Mouse (Mus musculus) G1E (cell line): Measurements from ENCODE around the gene Ppil6. TPM values are rescaled to one million over a fixed set of nuclear protein-coding genes. Genes with fewer than 3 reads are reported as not detected.

Source experiments
- ATAC-seq: 2 replicates; pipeline ENCODE4 v1.8.0; 2016; ENCODE audit warnings: mild to moderate bottlenecking; ENCODE audit not compliant: insufficient number of reproducible peaks, poor library complexity, low FRiP score, severe bottlenecking; ENCODE audit errors: extremely low read depth
- DNase-seq: peaks from one replicate; pipeline ENCODE4 v3.0.0; 2012; ENCODE audit warnings: low spot score
- H3K27me3 ChIP-seq: 2 replicates; pipeline ENCODE4 v1.6.1; 2012; ENCODE audit warnings: mild to moderate bottlenecking, low read length, inconsistent platforms; ENCODE audit not compliant: insufficient read depth
- H3K36me3 ChIP-seq: replicated peaks from 2 replicates; pipeline ENCODE3; 2012; ENCODE audit warnings: mild to moderate bottlenecking, inconsistent platforms
- H3K4me1 ChIP-seq: 2 replicates; pipeline ENCODE4 v1.6.1; 2012; ENCODE audit warnings: low read depth, low read length, inconsistent platforms, mixed read lengths; ENCODE audit not compliant: insufficient read depth
- H3K4me3 ChIP-seq: 2 replicates; pipeline ENCODE4 v1.5.1; 2012; ENCODE audit warnings: low read depth, mild to moderate bottlenecking, inconsistent platforms, low read length, moderate library complexity, mixed read lengths
- H3K9me3 ChIP-seq: replicated peaks from 2 replicates; pipeline ENCODE4 v1.6.1; 2012; ENCODE audit warnings: inconsistent platforms
- CTCF ChIP-seq: IDR thresholded peaks from 2 replicates; pipeline ENCODE4 v1.5.1; 2012; ENCODE audit warnings: low read depth, low read length, inconsistent platforms, mixed read lengths
- GATA1 ChIP-seq: IDR thresholded peaks from 2 replicates; pipeline ENCODE4 v1.6.1; 2012; ENCODE audit warnings: borderline replicate concordance, low read length, inconsistent platforms, mixed read lengths
- GATA2 ChIP-seq: IDR thresholded peaks from 2 replicates; pipeline ENCODE4 v1.6.1; 2012; ENCODE audit warnings: low read depth, low read length, inconsistent platforms, borderline replicate concordance
- POLR2AphosphoS5 ChIP-seq: IDR thresholded peaks from 2 replicates; pipeline ENCODE4 v1.6.1; 2012; ENCODE audit warnings: low read depth, low read length, inconsistent platforms; ENCODE audit not compliant: insufficient replicate concordance
- TAL1 ChIP-seq: conservative IDR thresholded peaks from 2 replicates; pipeline ENCODE4 v1.6.1; 2012; ENCODE audit warnings: low read depth, low read length, inconsistent platforms, mixed read lengths
- polyA plus RNA-seq: library from polyadenylated mRNA; stranded (reverse); fragments of >175 nt; gene quantifications from 2 replicates; pipeline ENCODE4 v1.2.3, GENCODE M21; 2012
- total RNA-seq, 2 experiments: library from RNA; stranded (forward) in 1 of 2; stranded (reverse) in 1 of 2; fragments of 200-1000 nt in 1 of 2; fragments of >200 nt in 1 of 2; fragmentation: Nextera tagmentation in 1 of 2; gene quantifications; 2 replicates each; pipeline ENCODE4 v1.2.3; 2014 to 2017

Ppil6 gene
- total RNA-seq (2014; fragmentation: Nextera tagmentation): not detected in 2 replicates
- total RNA-seq (2017): 0.16 and 0.29 TPM in 2 replicates
- polyA plus RNA-seq: 0.12 and 0.14 TPM in 2 replicates

DNA sequence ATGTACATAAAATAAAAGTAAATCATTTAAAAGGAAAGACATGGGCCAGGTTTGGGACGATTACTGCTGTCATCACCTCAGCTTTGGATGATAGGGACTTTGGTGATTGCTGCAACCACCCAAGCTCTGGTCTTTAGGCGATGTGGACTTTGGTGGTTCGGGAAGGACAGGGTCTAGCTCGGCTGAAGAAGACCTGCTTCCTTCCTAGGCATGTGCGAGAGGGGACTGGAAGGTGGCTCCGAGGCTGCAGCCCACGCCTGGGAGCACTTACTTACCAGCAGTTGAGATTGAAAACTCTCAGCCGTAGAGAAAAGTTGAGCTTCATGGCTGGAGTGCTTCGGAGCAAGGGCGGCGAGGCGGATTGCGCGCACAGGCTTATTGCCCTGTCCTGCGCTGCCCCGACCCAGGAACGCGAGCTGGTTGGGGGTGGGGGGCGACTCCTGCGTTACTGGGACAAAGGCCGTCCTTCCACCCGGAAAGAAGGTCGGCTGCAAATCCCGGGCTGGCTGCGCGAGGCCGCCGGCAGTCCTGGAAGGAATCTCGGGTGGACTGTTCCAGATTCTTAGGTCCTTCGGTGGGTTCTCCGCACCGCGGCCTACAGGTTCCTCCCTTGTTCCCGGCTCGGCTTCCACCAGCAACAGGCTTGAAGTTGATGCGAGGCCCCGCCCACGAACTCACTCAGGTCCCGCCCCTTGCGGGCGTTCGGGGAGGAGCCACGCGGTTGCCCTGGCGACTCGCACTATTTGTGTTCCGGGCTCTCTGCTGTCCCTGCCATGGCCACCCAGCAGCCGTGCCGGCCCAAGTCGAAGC, at the start of gene Ppil6, which contains the start of gene Smpd2:
TSS of gene Ppil6 (plus strand) at position 732 of the 810 bp plus-strand sequence.
TSS of gene Smpd2 (minus strand) at position 662 of the 810 bp plus-strand sequence.
- ATAC-seq (peak; percentile 88), DNase-seq (peak; percentile 87)
- TF ChIP-seq GATA2: no peak
- TF ChIP-seq CTCF: no peak
- no peak for TF ChIP-seq POLR2AphosphoS5
- no peak for TF ChIP-seq GATA1
- no peak for TF ChIP-seq TAL1
- Histone ChIP-seq H3K4me1 (peaks cover 30% of the 10 kb centered on the region), H3K4me3 (peak within 1 kb of the TSS; percentile 77), H3K9me3 (no peaks in the 10 kb centered on the region), H3K27me3 (peaks cover 4% of the 10 kb centered on the region), H3K36me3 (peaks cover 41% of the 10 kb centered on the region)

DNA sequence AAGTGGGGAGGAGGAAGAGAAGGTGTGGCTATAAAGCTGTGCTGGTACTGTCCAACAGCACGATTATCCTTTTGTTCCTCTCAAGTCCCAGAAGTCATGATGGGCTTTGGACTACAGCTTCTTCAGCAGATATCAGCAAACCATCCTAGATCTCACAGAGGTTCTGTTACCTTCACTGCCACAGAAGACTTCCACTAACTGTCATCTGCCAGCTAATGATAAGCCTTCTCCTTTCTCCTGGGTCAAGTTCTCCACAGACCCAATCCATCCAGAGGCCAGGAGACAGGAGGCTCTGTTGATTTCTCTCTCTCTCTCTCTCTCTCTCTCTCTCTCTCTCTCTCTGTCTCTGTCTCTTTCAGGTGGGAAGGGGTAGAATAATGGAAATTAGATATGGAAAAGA, 42.0 kb upstream of the Ppil6 start:
- H3K9me3 ChIP-seq: no peaks in the 10 kb centered on the region
- ATAC-seq (no peak), DNase-seq (no peak)
- TF ChIP-seq GATA2 (no peak), POLR2AphosphoS5 (no peak)
- no peak overlapping the region for H3K4me3 ChIP-seq
- H3K36me3 ChIP-seq: peaks cover 20% of the 10 kb centered on the region
- peaks cover 34% of the 10 kb centered on the region for H3K4me1 ChIP-seq
- H3K27me3 ChIP-seq: peaks cover 16% of the 10 kb centered on the region

DNA sequence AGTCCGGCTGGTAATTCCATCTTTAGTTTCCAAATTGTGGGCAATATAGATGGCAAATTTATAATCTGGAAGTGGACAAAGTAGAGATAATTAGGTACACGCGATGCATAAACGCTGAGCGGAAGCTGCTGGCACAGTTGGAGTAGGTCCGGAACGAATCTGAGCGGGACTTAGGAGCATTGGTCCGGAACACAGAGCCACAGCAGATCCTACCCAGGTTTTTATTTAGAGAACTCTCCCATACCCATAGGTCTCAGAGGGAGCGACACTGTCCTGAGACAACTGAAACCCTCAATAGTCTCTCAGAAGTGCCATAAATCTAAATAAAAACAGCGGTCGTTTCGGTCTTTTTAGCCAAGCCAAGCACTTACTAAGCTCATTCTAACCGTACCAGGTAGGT, 40.6 kb upstream of the Ppil6 start:
- peaks cover 38% of the 10 kb centered on the region for H3K4me1 ChIP-seq
- DNase-seq (no peak), ATAC-seq (no peak)
- H3K9me3 ChIP-seq: no peaks in the 10 kb centered on the region
- peaks cover 33% of the 10 kb centered on the region for H3K36me3 ChIP-seq
- peak overlapping the region; percentile 83 for H3K4me3 ChIP-seq
- no peak for TF ChIP-seq CTCF
- no peak for TF ChIP-seq GATA1
- TF ChIP-seq GATA2: no peak
- TF ChIP-seq TAL1: no peak
- no peak for TF ChIP-seq POLR2AphosphoS5
- H3K27me3 ChIP-seq: peaks cover 16% of the 10 kb centered on the region

DNA sequence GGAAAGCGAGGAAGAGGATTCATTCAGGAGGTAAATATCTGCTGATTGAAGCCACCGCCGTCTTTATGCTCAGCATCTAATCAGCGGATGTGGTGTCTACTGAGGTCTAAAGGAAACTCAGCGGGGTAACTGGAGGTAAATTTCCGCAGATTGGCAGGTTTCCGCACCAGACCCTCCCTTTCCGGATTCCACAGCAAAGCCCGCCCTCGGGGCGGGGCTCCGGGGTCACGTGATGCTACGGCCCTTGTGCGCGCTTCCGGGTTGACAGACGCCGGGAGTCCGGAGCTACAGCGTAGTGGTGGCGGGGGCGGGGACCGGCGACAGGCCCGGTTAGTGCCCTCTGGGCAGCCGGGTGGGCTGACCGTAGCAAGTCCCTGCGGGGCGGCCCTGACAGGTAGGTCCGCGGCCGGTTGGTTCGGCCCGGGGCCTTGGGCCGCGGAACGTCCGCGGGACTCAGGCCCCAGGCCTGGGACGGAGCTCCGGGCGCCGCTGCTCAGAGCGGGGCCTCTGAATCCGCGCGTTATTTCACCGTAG, 40.0 kb upstream of the Ppil6 start, which contains the start of gene Zbtb24:
TSS of gene Zbtb24 (plus strand) at position 247 of the 534 bp plus-strand sequence.
- Histone ChIP-seq H3K27me3 (peaks cover 16% of the 10 kb centered on the region), H3K9me3 (no peaks in the 10 kb centered on the region), H3K36me3 (peaks cover 38% of the 10 kb centered on the region), H3K4me3 (peak within 1 kb of the TSS; percentile 83), H3K4me1 (peaks cover 41% of the 10 kb centered on the region)
- DNase-seq: peak; percentile 96
- ATAC-seq: peak; percentile 72
- TF ChIP-seq POLR2AphosphoS5 (no peak), GATA1 (no peak), TAL1 (no peak), GATA2 (no peak), CTCF (no peak)

DNA sequence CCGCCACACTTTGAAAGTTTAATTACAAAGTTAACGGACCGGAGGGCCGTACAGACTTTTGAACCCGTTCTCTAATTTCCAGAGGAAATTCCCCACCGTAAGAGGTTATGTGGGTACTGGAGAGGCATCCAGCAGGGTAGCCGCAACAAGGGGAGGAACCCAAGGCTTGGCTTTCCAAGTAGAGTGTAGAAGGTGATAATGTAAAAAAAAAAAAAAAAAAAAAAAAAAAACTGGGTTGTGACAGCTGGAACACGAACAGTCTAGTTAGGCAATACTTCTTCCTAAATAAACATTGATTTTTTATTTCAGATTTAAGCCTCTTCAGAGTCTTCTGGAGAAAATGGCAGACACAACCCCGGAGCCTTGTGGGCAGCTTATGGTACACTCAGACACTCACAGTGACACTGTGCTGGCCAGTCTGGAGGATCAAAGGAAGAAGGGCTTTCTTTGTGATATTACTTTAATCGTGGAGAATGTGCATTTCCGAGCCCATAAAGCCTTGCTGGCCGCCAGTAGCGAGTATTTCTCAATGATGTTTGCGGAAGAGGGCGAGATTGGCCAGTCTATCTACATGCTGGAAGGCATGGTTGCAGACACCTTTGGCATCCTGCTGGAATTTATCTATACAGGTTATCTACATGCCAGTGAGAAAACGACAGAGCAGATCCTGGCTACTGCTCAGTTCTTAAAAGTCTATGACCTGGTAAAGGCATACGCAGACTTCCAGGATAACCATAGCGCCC, 39.3 kb upstream of the Ppil6 start:
- Histone ChIP-seq H3K27me3 (peaks cover 11% of the 10 kb centered on the region), H3K4me3 (peak overlapping the region; percentile 83), H3K36me3 (peaks cover 45% of the 10 kb centered on the region), H3K4me1 (peaks cover 41% of the 10 kb centered on the region), H3K9me3 (no peaks in the 10 kb centered on the region)
- TF ChIP-seq GATA1: no peak
- no peak for TF ChIP-seq POLR2AphosphoS5
- TF ChIP-seq TAL1: no peak
- no peak for TF ChIP-seq GATA2
- no peak for TF ChIP-seq CTCF
- ATAC-seq: no peak
- DNase-seq: no peak

DNA sequence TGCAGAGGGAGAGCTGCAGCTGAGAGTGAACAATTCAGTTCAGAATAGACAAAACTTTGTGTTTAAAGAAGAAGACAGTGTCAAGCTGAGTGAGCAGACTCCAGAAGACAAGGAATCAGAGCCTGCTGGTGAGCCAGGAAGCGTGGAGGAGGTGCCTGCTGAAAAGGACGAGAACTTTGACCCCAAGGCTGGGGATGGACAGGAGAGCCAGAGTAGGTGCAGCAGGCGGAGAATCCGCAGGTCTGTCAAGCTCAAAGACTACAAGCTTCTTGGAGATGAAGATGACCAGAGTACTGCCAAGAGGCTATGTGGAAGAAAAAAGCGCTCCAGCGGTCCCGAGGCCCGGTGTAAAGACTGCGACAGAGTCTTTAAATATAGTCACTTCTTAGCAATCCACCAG, 38.6 kb upstream of the Ppil6 start:
- DNase-seq: no peak
- Histone ChIP-seq H3K9me3 (no peaks in the 10 kb centered on the region), H3K4me3 (no peak overlapping the region; the same call in 1 of the 2 replicates), H3K4me1 (peaks cover 39% of the 10 kb centered on the region), H3K36me3 (peaks cover 53% of the 10 kb centered on the region), H3K27me3 (peaks cover 4% of the 10 kb centered on the region; the same call in 1 of the 2 replicates)
- ATAC-seq: no peak
- TF ChIP-seq GATA1 (no peak), POLR2AphosphoS5 (no peak), TAL1 (no peak), GATA2 (no peak), CTCF (no peak)
